Mouse (Mus musculus): ENCODE results near the gene Nmb. TPM values are rescaled to one million over a fixed set of nuclear protein-coding genes. Genes with fewer than 3 reads are reported as not detected.

The Nmb gene
- polyA plus RNA-seq, 1 experiment = 7.8 TPM

DNA sequence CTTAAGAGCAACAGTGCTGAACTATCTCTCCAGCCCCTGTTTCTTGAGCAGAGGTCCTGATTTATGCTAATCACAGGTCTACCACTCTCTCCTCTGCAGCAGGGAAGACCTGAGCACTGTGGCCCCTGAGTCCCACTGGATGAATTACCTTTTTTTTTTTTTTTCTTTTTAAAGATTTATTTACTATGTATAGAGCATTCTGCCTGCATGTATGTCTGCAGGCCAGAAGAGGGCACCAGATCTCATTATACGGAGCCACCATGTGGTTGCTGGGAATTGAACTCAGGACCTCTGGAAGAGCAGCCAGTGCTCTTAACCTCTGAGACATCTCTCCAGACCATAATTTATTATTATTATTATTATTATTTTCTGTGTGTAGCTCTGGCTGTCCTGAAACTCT, 19.2 kb downstream of the Nmb start:
- no peak for TF ChIP-seq FLI1 (IDR thresholded peaks at IDR 0.05; ENCODE audit: low read length)
- TF ChIP-seq GATA1 (IDR thresholded peaks at IDR 0.05; ENCODE audit: borderline replicate concordance, low read length) = no peak
- no peaks in the 10 kb centered on the region for H3K9me3 ChIP-seq
- peaks cover 37% of the 10 kb centered on the region for H3K4me1 ChIP-seq
- no peak overlapping the region for H3K4me3 ChIP-seq (replicated peaks)
- H3K27me3 ChIP-seq (replicated peaks) = no peaks in the 10 kb centered on the region
- H3K36me3 ChIP-seq (replicated peaks; ENCODE audit: low read length) = peaks cover 23% of the 10 kb centered on the region

DNA sequence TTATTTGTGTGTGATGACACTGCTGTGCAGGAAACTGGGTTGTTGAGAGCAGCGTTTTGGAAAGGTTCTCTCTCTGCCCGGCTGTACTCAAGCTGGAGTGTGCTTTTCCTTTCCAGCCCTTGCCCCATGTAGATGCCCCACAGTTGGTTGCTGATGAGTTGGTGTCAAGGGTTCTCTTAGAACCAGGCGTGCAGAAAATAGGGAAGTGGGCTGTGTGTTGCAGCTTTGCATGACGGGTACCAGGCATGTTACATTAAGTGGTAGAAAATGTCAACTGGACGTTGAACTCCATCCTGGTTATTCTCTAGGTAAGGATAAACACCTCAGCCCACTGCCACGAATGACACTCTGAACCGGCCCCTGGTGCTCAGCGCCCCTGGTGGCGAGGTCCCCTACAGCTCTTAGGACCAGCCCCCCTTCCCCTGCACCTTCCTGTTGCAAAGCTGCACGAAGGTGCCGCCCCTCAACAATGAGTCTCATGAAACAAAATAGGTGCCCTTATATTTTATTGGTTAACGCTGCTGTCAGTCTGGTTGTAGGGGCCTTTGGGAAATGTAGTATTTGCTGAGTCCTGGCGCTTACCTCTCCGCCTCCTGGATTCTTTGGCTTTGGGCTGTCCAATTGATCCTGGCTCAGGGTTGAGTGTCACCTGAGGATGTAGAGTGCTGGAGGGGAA, 21.9 kb downstream of the Nmb start:
- H3K36me3 ChIP-seq (replicated peaks; ENCODE audit: low read length) = peaks cover 4% of the 10 kb centered on the region
- no peaks in the 10 kb centered on the region for H3K27me3 ChIP-seq (replicated peaks)
- peaks cover 21% of the 10 kb centered on the region for H3K4me1 ChIP-seq
- H3K4me3 ChIP-seq (replicated peaks) = peak overlapping the region; percentile 85
- H3K9me3 ChIP-seq = no peaks in the 10 kb centered on the region
- TF ChIP-seq GATA1 (IDR thresholded peaks at IDR 0.05; ENCODE audit: borderline replicate concordance, low read length) (no peak), FLI1 (IDR thresholded peaks at IDR 0.05; ENCODE audit: low read length) (no peak)

GRCm38 (mm10) chr7:80875727-80876126, 29.1 kb downstream of the Nmb start:
- Histone ChIP-seq H3K27me3 (replicated peaks) (no peaks in the 10 kb centered on the region), H3K4me3 (replicated peaks) (no peak overlapping the region), H3K36me3 (replicated peaks; ENCODE audit: low read length) (peaks cover 61% of the 10 kb centered on the region), H3K9me3 (no peaks in the 10 kb centered on the region), H3K4me1 (peaks cover 10% of the 10 kb centered on the region)
- TF ChIP-seq FLI1 (IDR thresholded peaks at IDR 0.05; ENCODE audit: low read length) (no peak), GATA1 (IDR thresholded peaks at IDR 0.05; ENCODE audit: borderline replicate concordance, low read length) (no peak)

- Histone ChIP-seq H3K9me3 (no peaks in the 10 kb centered on the region), H3K4me3 (replicated peaks) (no peak overlapping the region), H3K36me3 (replicated peaks; ENCODE audit: low read length) (peaks cover 79% of the 10 kb centered on the region), H3K27me3 (replicated peaks) (no peaks in the 10 kb centered on the region), H3K4me1 (peaks cover 16% of the 10 kb centered on the region)
- TF ChIP-seq FLI1 (IDR thresholded peaks at IDR 0.05; ENCODE audit: low read length) (no peak), GATA1 (IDR thresholded peaks at IDR 0.05; ENCODE audit: borderline replicate concordance, low read length) (no peak)
These were observed 31.2 kb downstream of the Nmb start for GRCm38 (mm10) chr7:80873631-80874030.

GRCm38 (mm10) chr7:80873038-80873437, 31.8 kb downstream of the Nmb start:
- peaks cover 85% of the 10 kb centered on the region for H3K36me3 ChIP-seq (replicated peaks; ENCODE audit: low read length)
- no peaks in the 10 kb centered on the region for H3K9me3 ChIP-seq
- H3K27me3 ChIP-seq (replicated peaks) = no peaks in the 10 kb centered on the region
- H3K4me1 ChIP-seq = peaks cover 16% of the 10 kb centered on the region
- no peak overlapping the region for H3K4me3 ChIP-seq (replicated peaks)
- TF ChIP-seq FLI1 (IDR thresholded peaks at IDR 0.05; ENCODE audit: low read length) = no peak
- no peak for TF ChIP-seq GATA1 (IDR thresholded peaks at IDR 0.05; ENCODE audit: borderline replicate concordance, low read length)

GRCm38 (mm10) chr7:80868686-80869085, 36.2 kb downstream of the Nmb start:
- Histone ChIP-seq H3K4me3 (replicated peaks) (no peak overlapping the region), H3K27me3 (replicated peaks) (no peaks in the 10 kb centered on the region), H3K36me3 (replicated peaks; ENCODE audit: low read length) (peaks cover 66% of the 10 kb centered on the region), H3K4me1 (peaks cover 53% of the 10 kb centered on the region), H3K9me3 (no peaks in the 10 kb centered on the region)
- TF ChIP-seq FLI1 (IDR thresholded peaks at IDR 0.05; ENCODE audit: low read length) (no peak), GATA1 (IDR thresholded peaks at IDR 0.05; ENCODE audit: borderline replicate concordance, low read length) (no peak)

- Histone ChIP-seq H3K27me3 (replicated peaks) (no peaks in the 10 kb centered on the region), H3K4me3 (replicated peaks) (no peak overlapping the region), H3K36me3 (replicated peaks; ENCODE audit: low read length) (peaks cover 58% of the 10 kb centered on the region), H3K4me1 (peaks cover 66% of the 10 kb centered on the region), H3K9me3 (no peaks in the 10 kb centered on the region)
- no peak for TF ChIP-seq FLI1 (IDR thresholded peaks at IDR 0.05; ENCODE audit: low read length)
- no peak for TF ChIP-seq GATA1 (IDR thresholded peaks at IDR 0.05; ENCODE audit: borderline replicate concordance, low read length)
These were observed 38.2 kb downstream of the Nmb start for GRCm38 (mm10) chr7:80866514-80867147.

- Histone ChIP-seq H3K4me1 (peaks cover 73% of the 10 kb centered on the region), H3K4me3 (replicated peaks) (peak overlapping the region; percentile 87), H3K9me3 (no peaks in the 10 kb centered on the region), H3K36me3 (replicated peaks; ENCODE audit: low read length) (peaks cover 52% of the 10 kb centered on the region), H3K27me3 (replicated peaks) (no peaks in the 10 kb centered on the region)
- TF ChIP-seq GATA1 (IDR thresholded peaks at IDR 0.05; ENCODE audit: borderline replicate concordance, low read length) (no peak), FLI1 (IDR thresholded peaks at IDR 0.05; ENCODE audit: low read length) (no peak)
These were observed 39.4 kb downstream of the Nmb start for GRCm38 (mm10) chr7:80865521-80865920.

- H3K9me3 ChIP-seq = no peaks in the 10 kb centered on the region
- no peaks in the 10 kb centered on the region for H3K27me3 ChIP-seq (replicated peaks)
- peaks cover 46% of the 10 kb centered on the region for H3K36me3 ChIP-seq (replicated peaks; ENCODE audit: low read length)
- peak overlapping the region; percentile 87 for H3K4me3 ChIP-seq (replicated peaks)
- TF ChIP-seq GATA1 (IDR thresholded peaks at IDR 0.05; ENCODE audit: borderline replicate concordance, low read length) (no peak), FLI1 (IDR thresholded peaks at IDR 0.05; ENCODE audit: low read length) (0 out of 2 replicates have a peak, but pooled peaks have one; percentile 30)
- H3K4me1 ChIP-seq = peaks cover 75% of the 10 kb centered on the region
These were observed 40.0 kb downstream of the Nmb start for GRCm38 (mm10) chr7:80864831-80865230.

GRCm38 (mm10) chr7:80864151-80864550, 40.7 kb downstream of the Nmb start:
- Histone ChIP-seq H3K4me3 (replicated peaks) (no peak overlapping the region), H3K4me1 (peaks cover 74% of the 10 kb centered on the region), H3K9me3 (no peaks in the 10 kb centered on the region), H3K36me3 (replicated peaks; ENCODE audit: low read length) (peaks cover 40% of the 10 kb centered on the region), H3K27me3 (replicated peaks) (no peaks in the 10 kb centered on the region)
- no peak for TF ChIP-seq GATA1 (IDR thresholded peaks at IDR 0.05; ENCODE audit: borderline replicate concordance, low read length)
- no peak for TF ChIP-seq FLI1 (IDR thresholded peaks at IDR 0.05; ENCODE audit: low read length)

All from megakaryocyte, embryonic 14.5 days (primary cell).